Mouse (Mus musculus) heart, adult 2 months (tissue): ENCODE measurements around the gene Eif4a1. TPM values are rescaled to one million over a fixed set of nuclear protein-coding genes. Genes with fewer than 3 reads are reported as not detected.

Source experiments
- DNase-seq, 2 experiments: peaks; one replicate each; pipeline ENCODE4 v3.0.0; 2021
- H3K27ac ChIP-seq: fragments of 200-600 bp; 2 replicates; pipeline ENCODE4 v1.8.1; 2022
- H3K27me3 ChIP-seq: fragments of 200-500 bp; 2 replicates; pipeline ENCODE4 v1.6.1; 2012; ENCODE audit warnings: mild to moderate bottlenecking, low read length, inconsistent platforms, mixed read lengths; ENCODE audit not compliant: control insufficient read depth, insufficient read depth
- H3K36me3 ChIP-seq: fragments of 200-500 bp; 2 replicates; pipeline ENCODE4 v1.6.1; 2012; ENCODE audit warnings: low read length, inconsistent platforms; ENCODE audit not compliant: control insufficient read depth, insufficient read depth
- H3K4me1 ChIP-seq: fragments of 200-500 bp; 2 replicates; pipeline ENCODE4 v1.6.1; 2011; ENCODE audit warnings: low read length; ENCODE audit not compliant: control insufficient read depth, insufficient read depth
- H3K4me3 ChIP-seq: fragments of 200-600 bp; 2 replicates; pipeline ENCODE4 v1.8.1; 2022
- H3K79me2 ChIP-seq: fragments of 200-500 bp; replicated peaks from 2 replicates; pipeline ENCODE4 v1.6.1; 2012; ENCODE audit warnings: mild to moderate bottlenecking, inconsistent platforms, low read length, moderate library complexity, mixed read lengths; ENCODE audit not compliant: control insufficient read depth, insufficient read depth
- H3K9ac ChIP-seq: fragments of 200-500 bp; 2 replicates; pipeline ENCODE4 v1.6.1; 2012; ENCODE audit warnings: low read depth, mild to moderate bottlenecking, control low read depth, inconsistent platforms, low read length, mixed read lengths
- CTCF ChIP-seq: fragments of 200-600 bp; IDR thresholded peaks from 2 replicates; pipeline ENCODE4 v1.8.1; 2022; ENCODE audit warnings: antibody characterized with exemption, mild to moderate bottlenecking, moderate library complexity
- EP300 ChIP-seq: fragments of 200-500 bp; IDR thresholded peaks from 2 replicates; pipeline ENCODE4 v1.6.1; 2011; ENCODE audit warnings: low read depth, low read length, control low read depth; ENCODE audit not compliant: insufficient read depth
- POLR2A ChIP-seq: fragments of 200-500 bp; IDR thresholded peaks from 2 replicates; pipeline ENCODE4 v1.6.1; 2011; ENCODE audit warnings: mild to moderate bottlenecking, low read depth, low read length, control low read depth; ENCODE audit not compliant: insufficient read depth
- WGBS: fragments of 180-500 bp; shearing (Covaris S2); methylation state at CpG from one replicate; pipeline ENCODE4 v1.1.7; 2018; 5-methylcytosine and 5-hydroxymethylcytosine counted together
- intact Hi-C: fragments of 180-260 bp; cut with DNase I; formaldehyde crosslinking; loops from one replicate; pipeline ENCODE4 v1.15.1; 2025
- polyA plus RNA-seq: library from polyadenylated mRNA; depleted of rRNA; stranded (reverse); fragments of >200 nt; gene quantifications from 2 replicates; pipeline ENCODE4 v1.2.3, GENCODE M21; 2012
- total RNA-seq, 2 experiments: library from RNA; stranded (reverse); gene quantifications; 2 replicates each; pipeline ENCODE4 v1.2.3; 2021

Gene Eif4a1
- total and polyA plus RNA-seq, 3 experiments = 147 to 198 (median 173) TPM

- no peak within 1 kb of the TSS for H3K4me3 ChIP-seq
- TF ChIP-seq POLR2A = 0 out of 2 replicates have a peak, but pooled peaks have one; percentile 44
- TF ChIP-seq EP300 = no peak
- no peak within 1 kb of the TSS; the same call in 1 of the 2 replicates for H3K27ac ChIP-seq
- H3K4me1 ChIP-seq = peaks cover 10% of the 10 kb centered on the region
- 49% methylated on average over 7 of the region's 7 CpGs for WGBS
- DNase-seq = peak in 1 of 2 experiments; percentile 71
- intact Hi-C loops = no loop called here
- H3K79me2 ChIP-seq = no peaks in the 10 kb centered on the region
- H3K36me3 ChIP-seq = peaks cover 17% of the 10 kb centered on the region
- H3K27me3 ChIP-seq = no peaks in the 10 kb centered on the region
- H3K9ac ChIP-seq = no peak within 1 kb of the TSS
These were observed 6.1 kb downstream of the Eif4a1 start, which contains the start of gene Cd68 for GRCm38 (mm10) chr11:69665961-69666664. Cd68 (minus strand) TSS chr11:69666153.

- Histone ChIP-seq H3K27ac (no peak overlapping the region; the same call in 1 of the 2 replicates), H3K27me3 (no peaks in the 10 kb centered on the region), H3K79me2 (no peaks in the 10 kb centered on the region), H3K36me3 (peaks cover 14% of the 10 kb centered on the region), H3K9ac (no peak overlapping the region), H3K4me3 (no peak overlapping the region), H3K4me1 (peaks cover 6% of the 10 kb centered on the region)
- TF ChIP-seq CTCF = no peak
- TF ChIP-seq POLR2A = no peak
- TF ChIP-seq EP300 = no peak
- no peak for DNase-seq
- intact Hi-C loops = no loop called here
- 66% methylated on average over 9 of the region's 9 CpGs for WGBS
These were observed 6.7 kb downstream of the Eif4a1 start for GRCm38 (mm10) chr11:69665457-69665960.

DNA sequence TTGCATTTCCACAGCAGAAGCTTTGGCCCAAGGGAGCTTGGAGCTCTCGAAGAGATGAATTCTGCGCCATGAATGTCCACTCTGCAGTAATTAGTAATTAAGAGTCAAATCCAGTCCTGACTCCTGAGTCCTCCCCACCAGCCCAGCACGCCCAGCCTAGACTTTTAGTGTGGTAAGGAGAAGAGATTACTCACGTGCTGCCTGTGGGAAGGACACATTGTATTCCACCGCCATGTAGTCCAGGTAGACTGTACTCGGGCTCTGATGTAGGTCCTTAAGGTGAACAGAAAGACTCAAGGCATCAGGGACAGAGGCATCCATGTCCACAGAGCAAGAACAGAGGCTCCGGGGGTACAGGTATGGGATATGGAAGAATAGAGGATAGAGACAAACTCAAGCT is 7.4 kb downstream of the Eif4a1 start:
- peaks cover 6% of the 10 kb centered on the region for H3K4me1 ChIP-seq
- DNase-seq = no peak
- peaks cover 7% of the 10 kb centered on the region for H3K36me3 ChIP-seq
- no peak for TF ChIP-seq EP300
- TF ChIP-seq CTCF = no peak
- TF ChIP-seq POLR2A = no peak
- H3K9ac ChIP-seq = no peak overlapping the region
- H3K4me3 ChIP-seq = no peak overlapping the region
- intact Hi-C loops = no loop called here
- H3K27ac ChIP-seq = no peak overlapping the region; the same call in 1 of the 2 replicates
- WGBS = 85% methylated on average over 7 of the region's 7 CpGs
- H3K27me3 ChIP-seq = no peaks in the 10 kb centered on the region
- no peaks in the 10 kb centered on the region for H3K79me2 ChIP-seq

DNA sequence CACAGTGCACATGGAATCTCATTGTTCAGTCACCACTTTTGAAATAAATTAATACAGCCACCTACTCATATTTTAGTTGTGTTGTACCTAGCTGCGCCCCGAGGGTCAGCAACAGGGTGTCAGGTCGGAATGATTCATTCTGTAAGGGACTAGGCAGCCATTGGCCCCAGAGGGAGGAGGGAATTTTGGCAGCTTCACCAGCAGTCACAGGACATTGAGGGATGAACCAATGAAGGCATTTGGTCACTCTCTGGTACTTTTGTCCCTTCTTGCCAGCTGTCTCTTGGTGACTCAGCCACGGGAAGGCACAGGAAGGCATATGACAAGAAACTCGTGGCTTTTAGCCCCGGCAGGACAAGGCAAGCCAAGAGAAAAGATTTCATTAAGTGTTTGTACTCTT is 8.4 kb downstream of the Eif4a1 start:
- Histone ChIP-seq H3K27ac (peak overlapping the region; percentile 98; the same call in 1 of the 2 replicates), H3K27me3 (no peaks in the 10 kb centered on the region), H3K79me2 (no peaks in the 10 kb centered on the region), H3K36me3 (no peaks in the 10 kb centered on the region; the same call in 1 of the 2 replicates), H3K4me3 (no peak overlapping the region), H3K4me1 (peaks cover 6% of the 10 kb centered on the region), H3K9ac (no peak overlapping the region)
- 47% methylated on average over 6 of the region's 6 CpGs for WGBS
- intact Hi-C loops = no loop called here
- DNase-seq = peak; percentile 40 to 41
- TF ChIP-seq EP300 (peak; percentile 63; the same call in 1 of the 2 replicates), CTCF (no peak)

DNA sequence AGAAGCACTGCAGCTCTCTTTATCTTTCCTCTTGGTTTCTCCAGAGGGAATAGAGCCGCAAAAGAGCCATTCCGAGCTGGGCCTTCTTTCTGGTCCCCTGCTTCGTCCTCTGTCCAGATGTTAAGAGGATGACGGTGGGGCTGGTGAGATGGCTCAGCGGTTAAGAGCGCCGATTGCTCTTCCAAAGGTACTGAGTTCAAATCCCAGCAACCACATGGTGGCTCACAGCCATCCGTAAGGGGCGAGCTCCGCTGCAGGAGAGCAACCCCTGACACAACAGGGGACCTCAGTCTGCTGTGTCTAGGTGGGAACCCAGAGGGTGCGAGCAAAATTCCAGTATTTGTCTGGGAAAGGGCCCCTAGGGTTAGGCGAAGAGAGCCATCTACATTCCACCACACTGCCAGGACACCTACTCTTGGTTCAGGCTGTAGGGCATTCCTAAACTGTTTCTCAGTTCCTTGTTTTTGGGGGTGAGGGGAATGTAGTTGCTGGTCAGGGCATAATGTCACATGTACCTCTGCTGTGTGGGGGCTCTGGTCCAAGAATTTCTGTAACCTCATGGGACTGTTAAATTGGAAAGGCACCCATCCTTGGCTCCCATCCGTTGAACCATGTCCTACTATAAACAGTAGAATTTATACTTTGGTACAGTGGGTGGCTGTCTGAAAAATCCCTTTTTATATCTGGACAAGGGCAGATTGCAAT is 9.1 kb downstream of the Eif4a1 start:
- Histone ChIP-seq H3K27me3 (no peaks in the 10 kb centered on the region), H3K79me2 (no peaks in the 10 kb centered on the region), H3K9ac (peak overlapping the region; percentile 23), H3K4me1 (peaks cover 6% of the 10 kb centered on the region), H3K36me3 (no peaks in the 10 kb centered on the region; the same call in 1 of the 2 replicates), H3K4me3 (peak overlapping the region; percentile 79), H3K27ac (peak overlapping the region; percentile 98)
- intact Hi-C loops = no loop called here
- WGBS = 54% methylated on average over 13 of the region's 13 CpGs
- no peak for DNase-seq
- TF ChIP-seq CTCF (no peak), EP300 (no peak), POLR2A (no peak)

GRCm38 (mm10) chr11:69662213-69662966 is 9.8 kb downstream of the Eif4a1 start, which contains the start of gene Mpdu1:
Mpdu1 (minus strand) TSS chr11:69662642.
- peak within 1 kb of the TSS; percentile 55 for H3K9ac ChIP-seq
- peak within 1 kb of the TSS; percentile 79 for H3K4me3 ChIP-seq
- peak; percentile 56 for TF ChIP-seq EP300
- TF ChIP-seq CTCF = peak; percentile 67
- peak; percentile 92 for TF ChIP-seq POLR2A
- under 1% methylated on average over 48 of the region's 48 CpGs for WGBS
- peak; percentile 93 to 97 for DNase-seq
- peak within 1 kb of the TSS; percentile 98 for H3K27ac ChIP-seq
- H3K27me3 ChIP-seq = no peaks in the 10 kb centered on the region
- intact Hi-C loops = no loop called here
- H3K4me1 ChIP-seq = peaks cover 6% of the 10 kb centered on the region
- H3K79me2 ChIP-seq = no peaks in the 10 kb centered on the region
- H3K36me3 ChIP-seq = no peaks in the 10 kb centered on the region
